Mouse (Mus musculus) limb, embryonic 15.5 days (tissue): Measurements from ENCODE around the gene Ocel1. TPM values are rescaled to one million over a fixed set of nuclear protein-coding genes. Genes with fewer than 3 reads are reported as not detected.

ENCODE experiments used
- ATAC-seq: fragments of 200-750 bp; cut with Nextera tagmentation; 2 replicates; pipeline ENCODE4 v1.8.0; 2017; ENCODE audit warnings: low read depth, moderate TSS enrichment; ENCODE audit not compliant: insufficient number of reproducible peaks, low FRiP score, low TSS enrichment
- H3K27ac ChIP-seq: fragments of 300-500 bp; sonication (generic); 2 replicates; pipeline ENCODE4 v1.5.1; 2015; ENCODE audit warnings: moderate library complexity, mild to moderate bottlenecking, inconsistent platforms
- H3K27me3 ChIP-seq: fragments of 300-500 bp; sonication (generic); 2 replicates; pipeline ENCODE4 v1.6.1; 2015; ENCODE audit warnings: inconsistent platforms
- H3K36me3 ChIP-seq: fragments of 300-500 bp; sonication (generic); 2 replicates; pipeline ENCODE4 v1.6.1; 2015; ENCODE audit warnings: inconsistent platforms
- H3K4me1 ChIP-seq: fragments of 300-500 bp; sonication (generic); 2 replicates; pipeline ENCODE4 v1.6.1; 2015; ENCODE audit warnings: inconsistent platforms
- H3K4me2 ChIP-seq: fragments of 300-500 bp; sonication (generic); 2 replicates; pipeline ENCODE4 v1.6.1; 2015; ENCODE audit warnings: mild to moderate bottlenecking, inconsistent platforms
- H3K4me3 ChIP-seq: fragments of 300-500 bp; sonication (generic); 2 replicates; pipeline ENCODE4 v1.5.1; 2015; ENCODE audit warnings: mild to moderate bottlenecking, inconsistent platforms
- H3K9ac ChIP-seq: fragments of 300-500 bp; sonication (generic); 2 replicates; pipeline ENCODE4 v1.6.1; 2015; ENCODE audit warnings: inconsistent platforms
- H3K9me3 ChIP-seq: fragments of 300-500 bp; sonication (generic); 2 replicates; pipeline ENCODE4 v1.6.1; 2016; ENCODE audit warnings: inconsistent platforms
- WGBS: fragments of 180-500 bp; shearing (Covaris S2); methylation state at CpG from one replicate; pipeline ENCODE4 v1.1.7; 2015; 5-methylcytosine and 5-hydroxymethylcytosine counted together
- polyA plus RNA-seq: library from polyadenylated mRNA; unstranded; fragments of >200 nt; fragmentation: Nextera tagmentation; extraction: Ambion mirVana; gene quantifications from 2 replicates; pipeline ENCODE4 v1.2.1, GENCODE M21; 2015

Ocel1 gene
- polyA plus RNA-seq, 1 experiment from 2014 or later: 5.7 TPM

GRCm38 (mm10) chr8:71406099-71407015 is 35.3 kb downstream of the Ocel1 start:
- Histone ChIP-seq H3K27me3 (no peaks in the 10 kb centered on the region), H3K4me1 (peaks cover 21% of the 10 kb centered on the region), H3K9ac (peak overlapping the region; percentile 54; the same call in 1 of the 2 replicates), H3K4me3 (peak overlapping the region; percentile 66), H3K4me2 (peak overlapping the region; percentile 96), H3K27ac (no peak overlapping the region; the same call in 1 of the 2 replicates), H3K36me3 (peaks cover 15% of the 10 kb centered on the region), H3K9me3 (no peaks in the 10 kb centered on the region)
- WGBS: under 1% methylated on average over 55 of the region's 55 CpGs
- ATAC-seq: peak; percentile 59; the same call in 1 of the 2 replicates

GRCm38 (mm10) chr8:71407441-71407840 is 36.3 kb downstream of the Ocel1 start:
- Histone ChIP-seq H3K4me1 (peaks cover 21% of the 10 kb centered on the region), H3K9me3 (no peaks in the 10 kb centered on the region), H3K4me2 (no peak overlapping the region), H3K27ac (no peak overlapping the region), H3K4me3 (peak overlapping the region; percentile 66; the same call in 1 of the 2 replicates), H3K27me3 (no peaks in the 10 kb centered on the region), H3K9ac (no peak overlapping the region), H3K36me3 (peaks cover 15% of the 10 kb centered on the region)
- ATAC-seq: no peak
- WGBS: 94% methylated on average over 14 of the region's 14 CpGs

GRCm38 (mm10) chr8:71408231-71408630 is 37.1 kb downstream of the Ocel1 start:
- no peak overlapping the region for H3K4me2 ChIP-seq
- H3K36me3 ChIP-seq: peaks cover 15% of the 10 kb centered on the region
- H3K9ac ChIP-seq: no peak overlapping the region
- WGBS: 96% methylated on average over 4 of the region's 4 CpGs
- peaks cover 21% of the 10 kb centered on the region for H3K4me1 ChIP-seq
- ATAC-seq: no peak
- H3K9me3 ChIP-seq: no peaks in the 10 kb centered on the region
- H3K27ac ChIP-seq: no peak overlapping the region
- H3K4me3 ChIP-seq: no peak overlapping the region
- H3K27me3 ChIP-seq: no peaks in the 10 kb centered on the region

GRCm38 (mm10) chr8:71411535-71412273 is 40.6 kb downstream of the Ocel1 start:
- Histone ChIP-seq H3K4me1 (peaks cover 7% of the 10 kb centered on the region), H3K4me3 (no peak overlapping the region), H3K27ac (no peak overlapping the region), H3K9ac (no peak overlapping the region), H3K36me3 (peaks cover 15% of the 10 kb centered on the region), H3K9me3 (no peaks in the 10 kb centered on the region), H3K4me2 (no peak overlapping the region), H3K27me3 (no peaks in the 10 kb centered on the region)
- 0 out of 2 replicates have a peak, but pooled peaks have one; percentile 42 for ATAC-seq
- 42% methylated on average over 11 of the region's 11 CpGs for WGBS

- no peaks in the 10 kb centered on the region for H3K36me3 ChIP-seq
- H3K4me1 ChIP-seq: no peaks in the 10 kb centered on the region
- H3K4me2 ChIP-seq: no peak overlapping the region
- H3K27ac ChIP-seq: no peak overlapping the region
- H3K4me3 ChIP-seq: no peak overlapping the region
- no peaks in the 10 kb centered on the region for H3K9me3 ChIP-seq
- no peak overlapping the region for H3K9ac ChIP-seq
- H3K27me3 ChIP-seq: no peaks in the 10 kb centered on the region
- ATAC-seq: no peak
Observed at GRCm38 (mm10) chr8:71422121-71422520, 51.0 kb downstream of the Ocel1 start.

Other genes with a start within 250 kb of the Ocel1 start
- 25.5 and 27.1 TPM in 2 replicates for gene Myo9b, start 98.6 kb upstream of the Ocel1 start, polyA plus RNA-seq
- 52.2 and 54.9 TPM in 2 replicates for gene Haus8, start 98.4 kb upstream of the Ocel1 start, polyA plus RNA-seq
- gene Use1, start 4.5 kb upstream of the Ocel1 start, polyA plus RNA-seq: 104 and 105 TPM in 2 replicates
- 40.4 and 42.9 TPM in 2 replicates for gene Nr2f6, start 10.7 kb downstream of the Ocel1 start, polyA plus RNA-seq
- 10.3 and 13.4 TPM in 2 replicates for gene Ushbp1, start 24.5 kb downstream of the Ocel1 start, polyA plus RNA-seq
- gene Babam1, start 25.6 kb downstream of the Ocel1 start, polyA plus RNA-seq: 84.9 and 90.7 TPM in 2 replicates
- gene Ankle1, start 34.7 kb downstream of the Ocel1 start, polyA plus RNA-seq: 30.2 and 30.6 TPM in 2 replicates
- 65.7 and 67.2 TPM in 2 replicates for gene Abhd8, start 92.4 kb downstream of the Ocel1 start, polyA plus RNA-seq
- gene Mrpl34, start 93.7 kb downstream of the Ocel1 start, polyA plus RNA-seq: 100 and 122 TPM in 2 replicates
- gene Dda1, start 97.9 kb downstream of the Ocel1 start, polyA plus RNA-seq: 98.4 and 107 TPM in 2 replicates
- gene Ano8, start 114.7 kb downstream of the Ocel1 start, polyA plus RNA-seq: 1.3 and 1.4 TPM in 2 replicates
- gene Gtpbp3, start 116.8 kb downstream of the Ocel1 start, polyA plus RNA-seq: 16.5 and 19.2 TPM in 2 replicates
- gene Plvap, start 140.5 kb downstream of the Ocel1 start, polyA plus RNA-seq: 56.9 and 66.3 TPM in 2 replicates
- gene Ccdc194, start 154.4 kb downstream of the Ocel1 start, polyA plus RNA-seq: 1.5 and 1.8 TPM in 2 replicates
- 33.6 and 36.4 TPM in 2 replicates for gene Bst2, start 166.2 kb downstream of the Ocel1 start, polyA plus RNA-seq
- 95.7 and 102 TPM in 2 replicates for gene Mvb12a, start 171.6 kb downstream of the Ocel1 start, polyA plus RNA-seq
- gene Tmem221, start 187.6 kb downstream of the Ocel1 start, polyA plus RNA-seq: 0.74 and 0.84 TPM in 2 replicates
- 0.14 TPM in 1 of 2 replicates, not detected in the other for gene Nxnl1, start 195.3 kb downstream of the Ocel1 start, polyA plus RNA-seq
- 44.5 and 45.3 TPM in 2 replicates for gene Slc27a1, start 197.6 kb downstream of the Ocel1 start, polyA plus RNA-seq
- gene Pgls, start 220.9 kb downstream of the Ocel1 start, polyA plus RNA-seq: 200 and 202 TPM in 2 replicates
- 5.0 and 5.9 TPM in 2 replicates for gene Fam129c, start 226.3 kb downstream of the Ocel1 start, polyA plus RNA-seq
- gene Colgalt1, start 239.7 kb downstream of the Ocel1 start, polyA plus RNA-seq: 105 and 108 TPM in 2 replicates